Mouse (Mus musculus): ENCODE results near the gene Uvssa. TPM values are rescaled to one million over a fixed set of nuclear protein-coding genes. Genes with fewer than 3 reads are reported as not detected.
A peak's percentile ranks its signal among the peaks of the same experiment; 100 is the strongest.
"Not testable (repeated sequence)": the region's sequence is repeated elsewhere in the genome, so short reads cannot be mapped to it uniquely, and the experiment has no call there.

Gene Uvssa
- polyA plus RNA-seq (2012; rRNA removed), result 10.9 and 11.0 TPM in 2 replicates

GRCm38 (mm10) chr5:33378302-33378854, at the start of gene Uvssa:
TSS of gene Uvssa (plus strand) at chr5:33378549.
- DNase-seq (ENCODE audit: low spot score), result peak; percentile 94

- DNase-seq (ENCODE audit: low spot score), result no peak
Observed at GRCm38 (mm10) chr5:33334381-33335272, 43.7 kb upstream of the Uvssa start.

- DNase-seq (ENCODE audit: low spot score), result peak; percentile 91
Observed at GRCm38 (mm10) chr5:33335273-33335976, 42.9 kb upstream of the Uvssa start, which contains the start of gene Maea. TSS of gene Maea (plus strand) at chr5:33335509.

- DNase-seq (ENCODE audit: low spot score), result peak; percentile 36
Observed at GRCm38 (mm10) chr5:33335977-33336360, 42.4 kb upstream of the Uvssa start.

- DNase-seq (ENCODE audit: low spot score), result no peak
Observed at GRCm38 (mm10) chr5:33337206-33337605, 41.1 kb upstream of the Uvssa start.

- no peak for DNase-seq (ENCODE audit: low spot score)
Observed at GRCm38 (mm10) chr5:33341165-33341564, 37.2 kb upstream of the Uvssa start.

- DNase-seq (ENCODE audit: low spot score), result not testable (repeated sequence)
Observed at GRCm38 (mm10) chr5:33342248-33342647, 36.1 kb upstream of the Uvssa start.

GRCm38 (mm10) chr5:33342821-33343220, 35.5 kb upstream of the Uvssa start:
- DNase-seq (ENCODE audit: low spot score), result no peak

GRCm38 (mm10) chr5:33343571-33343970, 34.8 kb upstream of the Uvssa start:
- DNase-seq (ENCODE audit: low spot score), result no peak

GRCm38 (mm10) chr5:33344070-33344469, 34.3 kb upstream of the Uvssa start:
- no peak for DNase-seq (ENCODE audit: low spot score)

GRCm38 (mm10) chr5:33347620-33348019, 30.7 kb upstream of the Uvssa start:
- DNase-seq (ENCODE audit: low spot score), result no peak

- DNase-seq (ENCODE audit: low spot score), result no peak
Observed at GRCm38 (mm10) chr5:33349205-33349604, 29.1 kb upstream of the Uvssa start.

GRCm38 (mm10) chr5:33349706-33350105, 28.6 kb upstream of the Uvssa start:
- DNase-seq (ENCODE audit: low spot score), result no peak

- no peak for DNase-seq (ENCODE audit: low spot score)
Observed at GRCm38 (mm10) chr5:33351556-33352272, 26.6 kb upstream of the Uvssa start.

- DNase-seq (ENCODE audit: low spot score), result no peak
Observed at GRCm38 (mm10) chr5:33352273-33352645, 26.1 kb upstream of the Uvssa start.

- no peak for DNase-seq (ENCODE audit: low spot score)
Observed at GRCm38 (mm10) chr5:33353011-33353410, 25.3 kb upstream of the Uvssa start.

GRCm38 (mm10) chr5:33357494-33357893, 20.9 kb upstream of the Uvssa start:
- DNase-seq (ENCODE audit: low spot score), result no peak

GRCm38 (mm10) chr5:33358467-33358866, 19.9 kb upstream of the Uvssa start:
- DNase-seq (ENCODE audit: low spot score), result no peak

GRCm38 (mm10) chr5:33363263-33363662, 15.1 kb upstream of the Uvssa start:
- DNase-seq (ENCODE audit: low spot score), result no peak

- DNase-seq (ENCODE audit: low spot score), result no peak
Observed at GRCm38 (mm10) chr5:33368651-33369050, 9.7 kb upstream of the Uvssa start.

- no peak for DNase-seq (ENCODE audit: low spot score)
Observed at GRCm38 (mm10) chr5:33371137-33371536, 7.2 kb upstream of the Uvssa start.

- DNase-seq (ENCODE audit: low spot score), result no peak
Observed at GRCm38 (mm10) chr5:33371668-33372067, 6.7 kb upstream of the Uvssa start.
